Mouse (Mus musculus): ENCODE results near the gene Aldoart2. TPM values are rescaled to one million over a fixed set of nuclear protein-coding genes. Genes with fewer than 3 reads are reported as not detected.
"Not testable (repeated sequence)": the region's sequence is repeated elsewhere in the genome, so short reads cannot be mapped to it uniquely, and the experiment has no call there.

Gene Aldoart2
- total RNA-seq, 2 experiments from 2014 or later, result not detected

- no peak for DNase-seq (ENCODE audit: low spot score in 2 of 2)
Observed at GRCm38 (mm10) chr12:55573089-55573488, 8.1 kb downstream of the Aldoart2 start.

GRCm38 (mm10) chr12:55573794-55574193 lies 8.8 kb downstream of the Aldoart2 start:
- no peak for DNase-seq (ENCODE audit: low spot score in 2 of 2)

- not testable (repeated sequence) for DNase-seq (ENCODE audit: low spot score in 2 of 2)
Observed at GRCm38 (mm10) chr12:55586936-55587335, 21.9 kb downstream of the Aldoart2 start.

GRCm38 (mm10) chr12:55598537-55598886 lies 33.5 kb downstream of the Aldoart2 start:
- no peak for DNase-seq (ENCODE audit: low spot score in 2 of 2)

- peak in 1 of 2 experiments; percentile 28 for DNase-seq (ENCODE audit: low spot score in 2 of 2)
Observed at GRCm38 (mm10) chr12:55598887-55599561, 34.0 kb downstream of the Aldoart2 start, which contains the start of gene Insm2. Gene Insm2, plus strand, starts transcription at chr12:55599427.

GRCm38 (mm10) chr12:55599639-55600502 lies 34.8 kb downstream of the Aldoart2 start:
- DNase-seq (ENCODE audit: low spot score in 2 of 2), result peak; percentile 65 to 75

- no peak for DNase-seq (ENCODE audit: low spot score in 2 of 2)
Observed at GRCm38 (mm10) chr12:55600503-55600994, 35.5 kb downstream of the Aldoart2 start.

- no peak for DNase-seq (ENCODE audit: low spot score in 2 of 2)
Observed at GRCm38 (mm10) chr12:55604411-55604810, 39.4 kb downstream of the Aldoart2 start.

GRCm38 (mm10) chr12:55607902-55608301 lies 42.9 kb downstream of the Aldoart2 start:
- DNase-seq (ENCODE audit: low spot score in 2 of 2), result no peak

GRCm38 (mm10) chr12:55610812-55611211 lies 45.8 kb downstream of the Aldoart2 start:
- no peak for DNase-seq (ENCODE audit: low spot score in 2 of 2)

Other genes with a start within 250 kb of the Aldoart2 start
- gene Psma6, start 181.0 kb upstream of the Aldoart2 start, total RNA-seq (2021), result 100 to 1,000 TPM; 240 to 247 TPM
- gene Nfkbia, start 72.6 kb upstream of the Aldoart2 start, total RNA-seq (2021), result 10 to 100 TPM; 37.1 to 46.5 TPM
- gene Insm2, start 34.2 kb downstream of the Aldoart2 start, total RNA-seq (2021), result not detected